Mouse (Mus musculus) lung, postnatal 4 days (tissue): ENCODE results near the gene Rbm33.
A peak's percentile ranks its signal among the peaks of the same experiment; 100 is the strongest.

Experiments
- DNase-seq, 2 experiments: peaks; one replicate each; pipeline ENCODE4 v3.0.0; 2021

The Rbm33 gene

GRCm38 (mm10) chr5:28316722-28317245, at the start of gene Rbm33:
Gene Rbm33, plus strand, starts transcription at chr5:28317121.
- peak; percentile 89 to 93 for DNase-seq

- DNase-seq: no peak
These were observed 49.3 kb upstream of the Rbm33 start for GRCm38 (mm10) chr5:28267576-28267975.

- peak; percentile 61 to 62 for DNase-seq
These were observed 47.4 kb upstream of the Rbm33 start for GRCm38 (mm10) chr5:28269469-28269991.

- DNase-seq: no peak
These were observed 44.1 kb upstream of the Rbm33 start for GRCm38 (mm10) chr5:28272836-28273235.

GRCm38 (mm10) chr5:28277279-28277678, 39.6 kb upstream of the Rbm33 start:
- DNase-seq: no peak

- no peak for DNase-seq
These were observed 27.8 kb upstream of the Rbm33 start for GRCm38 (mm10) chr5:28289111-28289510.

GRCm38 (mm10) chr5:28290630-28291029, 26.3 kb upstream of the Rbm33 start:
- no peak for DNase-seq

GRCm38 (mm10) chr5:28291118-28291850, 25.6 kb upstream of the Rbm33 start:
- DNase-seq: no peak

- peak in 1 of 2 experiments; percentile 28 for DNase-seq
These were observed 24.6 kb upstream of the Rbm33 start for GRCm38 (mm10) chr5:28292281-28292680.

- DNase-seq: peak; percentile 76 to 88
These were observed 22.9 kb upstream of the Rbm33 start for GRCm38 (mm10) chr5:28293990-28294389.

- no peak for DNase-seq
These were observed 18.8 kb upstream of the Rbm33 start for GRCm38 (mm10) chr5:28298161-28298560.

- no peak for DNase-seq
These were observed 18.2 kb upstream of the Rbm33 start for GRCm38 (mm10) chr5:28298693-28299092.

GRCm38 (mm10) chr5:28299346-28299745, 17.6 kb upstream of the Rbm33 start:
- DNase-seq: no peak

- no peak for DNase-seq
These were observed 14.2 kb upstream of the Rbm33 start for GRCm38 (mm10) chr5:28302671-28303070.

- no peak for DNase-seq
These were observed 12.4 kb upstream of the Rbm33 start for GRCm38 (mm10) chr5:28304551-28304950.

- peak in 1 of 2 experiments; percentile 6 for DNase-seq
These were observed 1.4 kb upstream of the Rbm33 start for GRCm38 (mm10) chr5:28315526-28315925.

GRCm38 (mm10) chr5:28316151-28316721, 685 bp upstream of the Rbm33 start:
- no peak for DNase-seq

- no peak for DNase-seq
These were observed 464 bp downstream of the Rbm33 start for GRCm38 (mm10) chr5:28317253-28317916.

- DNase-seq: no peak
These were observed 971 bp downstream of the Rbm33 start for GRCm38 (mm10) chr5:28317917-28318267.

GRCm38 (mm10) chr5:28318671-28319070, 1.8 kb downstream of the Rbm33 start:
- DNase-seq: no peak

GRCm38 (mm10) chr5:28321769-28322168, 4.8 kb downstream of the Rbm33 start:
- no peak for DNase-seq

- no peak for DNase-seq
These were observed 5.3 kb downstream of the Rbm33 start for GRCm38 (mm10) chr5:28322189-28322588.

- no peak for DNase-seq
These were observed 6.9 kb downstream of the Rbm33 start for GRCm38 (mm10) chr5:28323822-28324221.

GRCm38 (mm10) chr5:28324457-28324856, 7.5 kb downstream of the Rbm33 start:
- DNase-seq: no peak
